Mouse (Mus musculus): Measurements from ENCODE around the gene E030030I06Rik. TPM values are rescaled to one million over a fixed set of nuclear protein-coding genes. Genes with fewer than 3 reads are reported as not detected.
"Not testable (repeated sequence)": the region's sequence is repeated elsewhere in the genome, so short reads cannot be mapped to it uniquely, and the experiment has no call there.

E030030I06Rik gene
- polyA plus RNA-seq, 1 experiment from 2014 or later = 8.6 TPM

GRCm38 (mm10) chr10:22149691-22150465, 808 bp upstream of the E030030I06Rik start:
- Histone ChIP-seq H3K4me2 (replicated peaks) (peak overlapping the region; percentile 76), H3K36me3 (no peaks in the 10 kb centered on the region), H3K27me3 (peaks cover 46% of the 10 kb centered on the region), H3K9me3 (no peaks in the 10 kb centered on the region), H3K9ac (replicated peaks) (0 out of 2 replicates have a peak overlapping the region, but pooled peaks have one; percentile 71), H3K4me1 (replicated peaks) (peaks cover 36% of the 10 kb centered on the region), H3K4me3 (replicated peaks) (peak overlapping the region; percentile 56), H3K27ac (no peak overlapping the region)
- ATAC-seq = peak; percentile 18; the same call in 1 of the 2 replicates
- WGBS = under 1% methylated on average over 50 of the region's 50 CpGs

- Histone ChIP-seq H3K4me3 (replicated peaks) (peak overlapping the region; percentile 56), H3K9me3 (no peaks in the 10 kb centered on the region), H3K36me3 (no peaks in the 10 kb centered on the region), H3K4me1 (replicated peaks) (peaks cover 31% of the 10 kb centered on the region), H3K9ac (replicated peaks) (peak overlapping the region; percentile 71), H3K4me2 (replicated peaks) (peak overlapping the region; percentile 76), H3K27ac (no peak overlapping the region), H3K27me3 (peaks cover 40% of the 10 kb centered on the region)
- ATAC-seq = peak; percentile 91
- WGBS = under 1% methylated on average over 48 of the region's 50 CpGs
These were observed 513 bp downstream of the E030030I06Rik start for GRCm38 (mm10) chr10:22148441-22149072.

GRCm38 (mm10) chr10:22142926-22143325, 6.1 kb downstream of the E030030I06Rik start:
- no peak overlapping the region for H3K9ac ChIP-seq (replicated peaks)
- H3K4me3 ChIP-seq (replicated peaks) = no peak overlapping the region
- no peaks in the 10 kb centered on the region for H3K9me3 ChIP-seq
- H3K36me3 ChIP-seq = no peaks in the 10 kb centered on the region
- 0 out of 2 replicates have a peak, but pooled peaks cover 3% of the 10 kb centered on the region for H3K27me3 ChIP-seq
- WGBS = 74% methylated on average over 5 of the region's 5 CpGs
- H3K27ac ChIP-seq = no peak overlapping the region
- H3K4me2 ChIP-seq (replicated peaks) = no peak overlapping the region
- H3K4me1 ChIP-seq (replicated peaks) = no peaks in the 10 kb centered on the region
- ATAC-seq = no peak

GRCm38 (mm10) chr10:22142194-22142593, 6.9 kb downstream of the E030030I06Rik start:
- H3K4me1 ChIP-seq (replicated peaks); ATAC-seq; H3K9me3 ChIP-seq; H3K4me2 ChIP-seq (replicated peaks); H3K4me3 ChIP-seq (replicated peaks); H3K27me3 ChIP-seq; H3K9ac ChIP-seq (replicated peaks); H3K36me3 ChIP-seq; H3K27ac ChIP-seq: not testable (repeated sequence)
- WGBS = 91% methylated on average over 1 of the region's 1 CpGs

GRCm38 (mm10) chr10:22140665-22141280, 8.3 kb downstream of the E030030I06Rik start:
- H3K4me2 ChIP-seq (replicated peaks) = peak overlapping the region; percentile 67
- peak overlapping the region; percentile 43 for H3K4me3 ChIP-seq (replicated peaks)
- peak; percentile 81 for ATAC-seq
- no peaks in the 10 kb centered on the region for H3K4me1 ChIP-seq (replicated peaks)
- 0 out of 2 replicates have a peak, but pooled peaks cover 3% of the 10 kb centered on the region for H3K27me3 ChIP-seq
- WGBS = under 1% methylated on average over 19 of the region's 19 CpGs
- no peaks in the 10 kb centered on the region for H3K9me3 ChIP-seq
- no peaks in the 10 kb centered on the region for H3K36me3 ChIP-seq
- no peak overlapping the region for H3K27ac ChIP-seq
- H3K9ac ChIP-seq (replicated peaks) = peak overlapping the region; percentile 67

- H3K4me1 ChIP-seq (replicated peaks) = no peaks in the 10 kb centered on the region
- no peak overlapping the region for H3K9ac ChIP-seq (replicated peaks)
- no peak overlapping the region for H3K4me2 ChIP-seq (replicated peaks)
- ATAC-seq = no peak
- H3K4me3 ChIP-seq (replicated peaks) = no peak overlapping the region
- H3K27me3 ChIP-seq = no peaks in the 10 kb centered on the region
- H3K27ac ChIP-seq = no peak overlapping the region
- no peaks in the 10 kb centered on the region for H3K9me3 ChIP-seq
- H3K36me3 ChIP-seq = no peaks in the 10 kb centered on the region
- WGBS = 90% methylated on average over 2 of the region's 2 CpGs
These were observed 74.5 kb downstream of the E030030I06Rik start for GRCm38 (mm10) chr10:22074531-22074930.

GRCm38 (mm10) chr10:22072739-22073138, 76.3 kb downstream of the E030030I06Rik start:
- no peak for ATAC-seq
- Histone ChIP-seq H3K27ac (no peak overlapping the region), H3K36me3 (no peaks in the 10 kb centered on the region), H3K9ac (replicated peaks) (no peak overlapping the region), H3K4me3 (replicated peaks) (no peak overlapping the region), H3K4me2 (replicated peaks) (no peak overlapping the region), H3K27me3 (no peaks in the 10 kb centered on the region), H3K4me1 (replicated peaks) (no peaks in the 10 kb centered on the region), H3K9me3 (no peaks in the 10 kb centered on the region)
- 77% methylated on average over 2 of the region's 2 CpGs for WGBS

- WGBS = 71% methylated on average over 4 of the region's 4 CpGs
- Histone ChIP-seq H3K36me3 (no peaks in the 10 kb centered on the region), H3K27me3 (no peaks in the 10 kb centered on the region)
These were observed 78.5 kb downstream of the E030030I06Rik start for GRCm38 (mm10) chr10:22070576-22070975.

GRCm38 (mm10) chr10:22070168-22070567, 78.9 kb downstream of the E030030I06Rik start:
- Histone ChIP-seq H3K4me2 (replicated peaks) (no peak overlapping the region), H3K4me1 (replicated peaks) (no peaks in the 10 kb centered on the region), H3K4me3 (replicated peaks) (no peak overlapping the region), H3K36me3 (no peaks in the 10 kb centered on the region), H3K9me3 (no peaks in the 10 kb centered on the region), H3K27ac (no peak overlapping the region), H3K27me3 (no peaks in the 10 kb centered on the region), H3K9ac (replicated peaks) (no peak overlapping the region)
- 94% methylated on average over 2 of the region's 2 CpGs for WGBS
- ATAC-seq = no peak

More at GRCm38 (mm10) chr10:22070576-22070975, 78.5 kb downstream of the E030030I06Rik start:
- Histone ChIP-seq H3K9me3 (no peaks in the 10 kb centered on the region), H3K4me1 (replicated peaks) (no peaks in the 10 kb centered on the region), H3K9ac (replicated peaks) (no peak overlapping the region), H3K4me2 (replicated peaks) (no peak overlapping the region), H3K27ac (no peak overlapping the region), H3K4me3 (replicated peaks) (no peak overlapping the region)
- no peak for ATAC-seq

GRCm38 (mm10) chr10:22067979-22068378, 81.1 kb downstream of the E030030I06Rik start, which contains the start of gene 4930444G20Rik:
4930444G20Rik (minus strand) TSS chr10:22068079.
- not testable (repeated sequence) for H3K9me3 ChIP-seq; ATAC-seq; H3K36me3 ChIP-seq; H3K4me1 ChIP-seq (replicated peaks); H3K27ac ChIP-seq; H3K4me3 ChIP-seq (replicated peaks); H3K27me3 ChIP-seq; H3K4me2 ChIP-seq (replicated peaks); H3K9ac ChIP-seq (replicated peaks)
- WGBS = 92% methylated on average over 7 of the region's 7 CpGs
